Mouse (Mus musculus) heart, embryonic 12.5 days (tissue): ENCODE measurements around the gene Cd7. TPM values are rescaled to one million over a fixed set of nuclear protein-coding genes. Genes with fewer than 3 reads are reported as not detected.
"Not testable (repeated sequence)": the region's sequence is repeated elsewhere in the genome, so short reads cannot be mapped to it uniquely, and the experiment has no call there.

Experiments
- ATAC-seq: fragments of 200-750 bp; cut with Nextera tagmentation; 2 replicates; pipeline ENCODE4 v1.8.0; 2017; ENCODE audit warnings: moderate TSS enrichment, moderate library complexity; ENCODE audit not compliant: insufficient number of reproducible peaks, low FRiP score
- H3K27ac ChIP-seq: fragments of 300-500 bp; sonication (generic); 2 replicates; pipeline ENCODE4 v1.5.1; 2016; ENCODE audit warnings: mild to moderate bottlenecking, moderate library complexity; ENCODE audit not compliant: poor library complexity, severe bottlenecking
- H3K27me3 ChIP-seq: fragments of 300-500 bp; sonication (generic); replicated peaks from 2 replicates; pipeline ENCODE4 v1.6.1; 2016; ENCODE audit warnings: mild to moderate bottlenecking, moderate library complexity
- H3K36me3 ChIP-seq: fragments of 300-500 bp; sonication (generic); 2 replicates; pipeline ENCODE4 v1.6.1; 2016; ENCODE audit warnings: mild to moderate bottlenecking, moderate library complexity
- H3K4me1 ChIP-seq: fragments of 300-500 bp; sonication (generic); replicated peaks from 2 replicates; pipeline ENCODE4 v1.6.1; 2016; ENCODE audit warnings: mild to moderate bottlenecking
- H3K4me2 ChIP-seq: fragments of 300-500 bp; sonication (generic); 2 replicates; pipeline ENCODE4 v1.6.1; 2016; ENCODE audit warnings: mild to moderate bottlenecking, moderate library complexity
- H3K4me3 ChIP-seq: fragments of 300-500 bp; sonication (generic); 2 replicates; pipeline ENCODE4 v1.5.1; 2016; ENCODE audit warnings: mild to moderate bottlenecking
- H3K9ac ChIP-seq: fragments of 300-500 bp; sonication (generic); 2 replicates; pipeline ENCODE4 v1.6.1; 2016; ENCODE audit warnings: mild to moderate bottlenecking, moderate library complexity
- H3K9me3 ChIP-seq: fragments of 300-500 bp; sonication (generic); replicated peaks from 2 replicates; pipeline ENCODE4 v1.6.1; 2016; ENCODE audit warnings: mild to moderate bottlenecking, moderate library complexity
- WGBS: fragments of 180-500 bp; shearing (Covaris S2); methylation state at CpG from one replicate; pipeline ENCODE4 v1.1.7; 2016; 5-methylcytosine and 5-hydroxymethylcytosine counted together
- polyA plus RNA-seq: library from polyadenylated mRNA; unstranded; fragments of >200 nt; fragmentation: Nextera tagmentation; extraction: Ambion mirVana; gene quantifications from 2 replicates; pipeline ENCODE4 v1.2.1, GENCODE M21; 2016

The Cd7 gene
- polyA plus RNA-seq, 1 experiment from 2014 or later: not detected

GRCm38 (mm10) chr11:121063379-121063778, 24.2 kb upstream of the Cd7 start, which contains the start of gene Sectm1b:
Gene Sectm1b, minus strand, starts transcription at chr11:121063569.
- no peaks in the 10 kb centered on the region for H3K9me3 ChIP-seq
- no peak within 1 kb of the TSS for H3K4me2 ChIP-seq
- WGBS: 75% methylated on average over 5 of the region's 5 CpGs
- H3K4me3 ChIP-seq: no peak within 1 kb of the TSS
- H3K4me1 ChIP-seq: no peaks in the 10 kb centered on the region
- H3K27ac ChIP-seq: no peak within 1 kb of the TSS
- H3K27me3 ChIP-seq: peaks cover 20% of the 10 kb centered on the region; the same call in 1 of the 2 replicates
- ATAC-seq: no peak
- H3K9ac ChIP-seq: no peak within 1 kb of the TSS
- H3K36me3 ChIP-seq: no peaks in the 10 kb centered on the region

DNA sequence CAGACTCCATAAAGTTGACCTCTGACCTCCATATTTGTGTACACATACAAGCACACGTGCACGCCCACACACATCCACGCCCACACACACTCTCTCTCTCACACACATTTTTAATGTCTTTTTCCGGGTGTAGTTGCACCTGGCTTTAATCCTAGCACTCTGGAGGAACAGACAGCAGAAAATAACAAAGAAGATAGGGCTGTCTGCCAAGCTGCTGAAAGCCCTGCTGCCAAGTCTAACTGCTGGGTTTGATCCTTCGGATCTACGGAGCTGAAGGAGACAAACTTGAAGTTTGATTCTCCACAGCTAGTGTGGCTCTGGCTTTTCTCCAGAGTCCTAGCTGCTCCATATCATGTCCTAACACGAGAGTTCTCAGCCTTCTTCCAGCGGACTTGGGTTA, 22.4 kb upstream of the Cd7 start:
- Histone ChIP-seq H3K4me1 (no peaks in the 10 kb centered on the region), H3K9ac (no peak overlapping the region), H3K4me2 (no peak overlapping the region), H3K4me3 (no peak overlapping the region), H3K27me3 (peaks cover 20% of the 10 kb centered on the region; the same call in 1 of the 2 replicates), H3K36me3 (no peaks in the 10 kb centered on the region), H3K27ac (no peak overlapping the region), H3K9me3 (no peaks in the 10 kb centered on the region)
- no peak for ATAC-seq
- 57% methylated on average over 8 of the region's 8 CpGs for WGBS

DNA sequence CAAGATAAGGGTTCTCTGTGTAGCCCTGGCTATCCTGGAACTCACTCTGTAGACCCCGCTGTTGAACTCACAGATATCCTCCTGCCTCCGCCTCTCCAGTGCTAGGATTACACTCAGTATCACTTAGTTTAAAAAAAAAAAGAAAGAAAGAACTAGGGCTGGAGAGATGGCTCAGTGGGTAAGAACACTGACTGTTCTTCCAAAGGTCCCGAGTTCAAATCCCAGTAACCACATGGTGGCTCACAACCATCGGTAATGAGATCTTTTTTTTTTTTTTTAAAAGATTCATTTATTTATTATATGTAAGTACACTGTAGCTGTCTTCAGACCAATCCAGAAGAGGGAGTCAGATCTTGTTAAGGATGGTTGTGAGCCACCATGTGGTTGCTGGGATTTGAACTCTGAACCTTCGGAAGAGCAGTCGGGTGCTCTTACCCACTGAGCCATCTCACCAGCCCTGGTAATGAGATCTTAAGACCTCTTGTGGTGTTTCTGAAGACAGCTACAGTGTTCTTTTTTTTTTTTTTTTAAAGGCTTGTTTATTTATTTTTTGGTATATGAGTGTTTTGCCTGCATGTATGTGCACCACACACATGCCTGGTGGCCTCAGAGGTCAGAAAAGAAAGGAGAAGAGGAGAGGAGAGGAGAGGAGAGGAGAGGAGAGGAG, 21.3 kb upstream of the Cd7 start:
- H3K4me1 ChIP-seq, H3K4me3 ChIP-seq, H3K4me2 ChIP-seq, ATAC-seq, H3K9ac ChIP-seq, H3K36me3 ChIP-seq, H3K9me3 ChIP-seq, H3K27ac ChIP-seq: not testable (repeated sequence)
- H3K27me3 ChIP-seq: peaks cover 16% of the 10 kb centered on the region; the same call in 1 of the 2 replicates
- 88% methylated on average over 6 of the region's 6 CpGs for WGBS

DNA sequence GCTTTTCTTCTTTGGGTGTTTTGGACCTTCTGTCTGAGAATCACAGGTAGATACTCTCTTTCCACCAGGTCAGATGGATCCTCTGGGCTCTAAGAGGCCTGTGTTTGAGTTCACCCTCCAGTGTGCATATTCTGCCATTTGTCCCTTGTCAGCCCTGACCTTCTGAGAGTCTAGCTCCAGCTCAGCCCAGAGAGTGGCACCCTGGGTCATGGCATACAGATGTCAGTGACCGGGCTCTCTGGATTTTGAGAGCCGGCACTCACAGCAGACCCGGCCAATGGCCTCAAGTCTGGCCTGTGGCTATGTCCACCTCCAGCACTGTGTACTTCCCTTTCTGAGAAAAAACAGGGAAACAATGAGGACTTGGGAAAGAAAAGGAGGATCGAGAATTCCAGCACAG, 20.3 kb upstream of the Cd7 start:
- 82% methylated on average over 4 of the region's 4 CpGs for WGBS

GRCm38 (mm10) chr11:121058956-121059355, 19.7 kb upstream of the Cd7 start:
- 83% methylated on average over 4 of the region's 4 CpGs for WGBS
- ATAC-seq: no peak
- Histone ChIP-seq H3K4me2 (no peak overlapping the region), H3K27ac (no peak overlapping the region), H3K4me1 (peaks cover 7% of the 10 kb centered on the region; the same call in 1 of the 2 replicates), H3K9ac (no peak overlapping the region), H3K36me3 (no peaks in the 10 kb centered on the region), H3K4me3 (no peak overlapping the region), H3K9me3 (no peaks in the 10 kb centered on the region), H3K27me3 (peaks cover 21% of the 10 kb centered on the region; the same call in 1 of the 2 replicates)

More for the DNA sequence above, 20.3 kb upstream of the Cd7 start:
- Histone ChIP-seq H3K27me3 (peaks cover 18% of the 10 kb centered on the region; the same call in 1 of the 2 replicates), H3K4me2 (no peak overlapping the region), H3K27ac (no peak overlapping the region), H3K4me1 (peaks cover 7% of the 10 kb centered on the region; the same call in 1 of the 2 replicates), H3K36me3 (no peaks in the 10 kb centered on the region), H3K9me3 (no peaks in the 10 kb centered on the region), H3K9ac (no peak overlapping the region), H3K4me3 (no peak overlapping the region)
- ATAC-seq: no peak

DNA sequence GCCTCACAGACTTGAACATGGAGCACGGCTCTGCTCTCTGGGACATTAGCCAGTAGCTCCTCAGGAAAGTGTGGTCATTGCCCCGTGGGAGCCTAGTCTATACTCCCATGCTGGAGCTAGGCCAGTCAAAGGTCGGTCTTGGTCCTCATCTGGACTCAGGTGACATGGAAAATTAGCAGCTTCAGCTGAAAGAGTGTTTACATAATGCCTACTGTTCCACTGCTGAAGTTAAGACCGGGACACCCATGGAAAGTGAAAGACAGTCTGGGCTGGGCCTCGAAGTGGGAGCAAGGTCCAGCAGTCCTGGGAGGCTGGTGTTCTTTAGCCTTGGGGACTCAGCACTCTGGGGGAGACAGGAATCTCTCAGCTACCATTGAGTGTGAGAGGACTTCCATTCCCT, 18.9 kb upstream of the Cd7 start:
- 72% methylated on average over 5 of the region's 5 CpGs for WGBS
- H3K27ac ChIP-seq: no peak overlapping the region
- no peak for ATAC-seq
- H3K4me2 ChIP-seq: no peak overlapping the region
- H3K36me3 ChIP-seq: no peaks in the 10 kb centered on the region
- H3K4me1 ChIP-seq: peaks cover 7% of the 10 kb centered on the region; the same call in 1 of the 2 replicates
- H3K9me3 ChIP-seq: no peaks in the 10 kb centered on the region
- H3K9ac ChIP-seq: no peak overlapping the region
- peaks cover 13% of the 10 kb centered on the region; the same call in 1 of the 2 replicates for H3K27me3 ChIP-seq
- no peak overlapping the region for H3K4me3 ChIP-seq

DNA sequence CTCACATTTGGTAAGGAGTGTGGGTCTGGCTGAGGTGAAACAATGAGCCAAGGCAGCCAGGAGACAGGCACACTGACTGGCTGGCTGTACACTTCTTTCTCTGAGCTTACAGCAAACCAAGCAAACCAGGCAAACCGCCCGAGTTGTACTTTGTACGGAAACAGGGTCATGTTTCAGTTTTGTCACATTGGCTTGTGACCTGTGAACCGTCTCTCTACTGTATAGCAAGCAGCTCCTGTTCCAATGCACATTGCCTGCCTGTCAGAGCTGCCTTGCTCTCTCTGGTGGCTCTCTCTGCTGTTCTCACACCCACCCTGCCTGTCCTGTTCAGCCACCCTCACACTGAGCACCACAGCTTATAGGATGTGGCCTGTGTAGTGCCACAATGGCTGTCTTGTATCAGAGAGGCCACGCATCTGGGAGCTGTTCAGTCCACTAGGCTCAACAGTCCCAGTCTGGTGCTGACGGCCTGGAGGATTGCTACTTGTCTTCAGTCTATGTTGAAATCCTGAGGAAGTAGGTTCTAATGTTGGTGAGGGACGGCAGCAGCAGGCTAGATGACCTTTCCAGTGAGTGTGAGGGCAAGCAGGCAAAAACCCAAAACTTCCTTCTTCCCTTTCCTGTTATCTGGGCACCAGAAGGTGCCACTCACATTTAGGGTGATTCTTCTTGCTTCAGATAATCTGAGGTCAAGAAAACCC, 17.5 kb upstream of the Cd7 start:
- ATAC-seq: no peak
- H3K4me3 ChIP-seq: no peak overlapping the region
- WGBS: 53% methylated on average over 7 of the region's 7 CpGs
- no peaks in the 10 kb centered on the region for H3K36me3 ChIP-seq
- H3K9me3 ChIP-seq: no peaks in the 10 kb centered on the region
- H3K9ac ChIP-seq: no peak overlapping the region
- H3K27me3 ChIP-seq: 0 out of 2 replicates have a peak, but pooled peaks cover 5% of the 10 kb centered on the region
- H3K27ac ChIP-seq: no peak overlapping the region
- H3K4me1 ChIP-seq: peaks cover 7% of the 10 kb centered on the region; the same call in 1 of the 2 replicates
- H3K4me2 ChIP-seq: no peak overlapping the region

- H3K27me3 ChIP-seq: 0 out of 2 replicates have a peak, but pooled peaks cover 5% of the 10 kb centered on the region
- H3K27ac ChIP-seq: no peak overlapping the region
- peaks cover 7% of the 10 kb centered on the region; the same call in 1 of the 2 replicates for H3K4me1 ChIP-seq
- no peak overlapping the region for H3K4me2 ChIP-seq
- peak; percentile 29; the same call in 1 of the 2 replicates for ATAC-seq
- H3K9ac ChIP-seq: no peak overlapping the region
- 15% methylated on average over 8 of the region's 8 CpGs for WGBS
- H3K9me3 ChIP-seq: no peaks in the 10 kb centered on the region
- no peak overlapping the region for H3K4me3 ChIP-seq
- no peaks in the 10 kb centered on the region for H3K36me3 ChIP-seq
Measured at GRCm38 (mm10) chr11:121053536-121053935, 14.3 kb upstream of the Cd7 start.

GRCm38 (mm10) chr11:121052387-121052786, 13.2 kb upstream of the Cd7 start:
- WGBS: 66% methylated on average over 4 of the region's 4 CpGs
- H3K27me3 ChIP-seq: 0 out of 2 replicates have a peak, but pooled peaks cover 5% of the 10 kb centered on the region
- ATAC-seq: no peak

DNA sequence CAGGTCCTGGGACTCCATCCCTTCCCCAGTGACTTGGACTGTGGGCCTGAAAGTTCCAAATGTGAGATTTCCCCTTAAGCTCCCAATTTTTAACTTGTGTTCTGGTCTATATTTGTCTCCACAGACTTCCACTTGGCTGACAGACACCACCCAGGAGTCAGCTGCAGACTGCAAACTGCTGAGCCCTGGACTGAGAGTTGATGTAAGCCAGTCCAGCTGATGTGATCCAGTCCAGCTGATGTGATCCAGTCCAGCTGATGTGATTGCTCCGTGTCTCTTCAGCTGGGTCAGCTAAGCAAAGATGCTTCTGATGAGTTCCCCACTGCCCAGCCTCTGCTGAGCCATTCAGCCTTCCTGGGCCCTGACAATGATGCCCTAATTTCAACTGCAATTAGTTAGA, 12.6 kb upstream of the Cd7 start:
- Histone ChIP-seq H3K27ac (no peak overlapping the region), H3K4me3 (no peak overlapping the region), H3K9me3 (no peaks in the 10 kb centered on the region), H3K27me3 (0 out of 2 replicates have a peak, but pooled peaks cover 5% of the 10 kb centered on the region), H3K36me3 (no peaks in the 10 kb centered on the region), H3K4me2 (no peak overlapping the region), H3K4me1 (peaks cover 7% of the 10 kb centered on the region; the same call in 1 of the 2 replicates), H3K9ac (no peak overlapping the region)
- ATAC-seq: no peak
- WGBS: 23% methylated on average over 1 of the region's 1 CpGs

More at GRCm38 (mm10) chr11:121052387-121052786, 13.2 kb upstream of the Cd7 start:
- Histone ChIP-seq H3K36me3 (no peaks in the 10 kb centered on the region), H3K4me1 (peaks cover 7% of the 10 kb centered on the region; the same call in 1 of the 2 replicates), H3K4me2 (no peak overlapping the region), H3K4me3 (no peak overlapping the region), H3K9ac (no peak overlapping the region), H3K9me3 (no peaks in the 10 kb centered on the region), H3K27ac (no peak overlapping the region)

DNA sequence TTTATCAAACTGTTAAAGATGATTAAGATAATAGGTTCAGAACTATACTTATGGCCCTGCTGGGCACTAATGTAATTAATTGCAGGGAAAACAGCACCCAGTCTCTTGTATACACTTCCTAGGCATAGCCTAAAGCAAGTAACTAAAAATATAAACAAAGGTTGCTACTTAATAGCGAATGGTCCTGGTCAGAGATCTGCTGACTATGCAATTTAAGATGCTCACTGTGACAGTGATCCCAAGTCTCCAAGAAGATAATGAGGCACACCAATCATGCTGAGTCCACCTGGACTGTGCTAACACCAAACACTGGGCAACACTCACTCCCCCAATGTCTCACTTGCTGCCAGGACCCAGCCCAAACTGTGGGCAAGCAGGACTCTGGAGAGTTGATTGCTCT, 10.6 kb upstream of the Cd7 start:
- no peak overlapping the region for H3K4me2 ChIP-seq
- H3K9me3 ChIP-seq: no peaks in the 10 kb centered on the region
- ATAC-seq: no peak
- H3K36me3 ChIP-seq: no peaks in the 10 kb centered on the region
- no peaks in the 10 kb centered on the region for H3K4me1 ChIP-seq
- 0 out of 2 replicates have a peak, but pooled peaks cover 5% of the 10 kb centered on the region for H3K27me3 ChIP-seq
- no peak overlapping the region for H3K9ac ChIP-seq
- H3K27ac ChIP-seq: no peak overlapping the region
- 70% methylated on average over 1 of the region's 1 CpGs for WGBS
- no peak overlapping the region for H3K4me3 ChIP-seq
